ENCODE assay signal across 26 mouse cellular contexts in genomic region chr6:35173181-35173580, GRCm38 (mm10). TPM values are rescaled to one million over a fixed set of nuclear protein-coding genes. Genes with fewer than 3 reads are reported as not detected.
A peak's percentile ranks its signal among the peaks of the same experiment; 100 is the strongest.
DNase-seq lines count a peak whose midpoint lies in the region; ATAC-seq and TF ChIP-seq lines count a peak whose summit lies in the region.
"Had no signal": no experiment of that assay in that cellular context is flagged by ENCODE, and none has a peak within 500 bp of the region (broad histone marks: within the 10 kb centered on the region; RNA-seq: fewer than 3 reads in every experiment).

No protein-coding gene starts in this region.

- WGBS in intestine, postnatal 0 days, result 67% methylated on average over 4 of the region's 4 CpGs
- 82% methylated on average over 4 of the region's 4 CpGs for WGBS in intestine, embryonic 15.5 days
- WGBS in forebrain, embryonic 13.5 days, result 91% methylated on average over 4 of the region's 4 CpGs

- H3K4me1 ChIP-seq in intestine, postnatal 0 days (replicated peaks; ENCODE audit: control insufficient read depth, insufficient read depth, low read length), result 0 out of 2 replicates have a peak, but pooled peaks cover 5% of the 10 kb centered on the region
- H3K4me1 ChIP-seq in intestine, embryonic 15.5 days (replicated peaks), result no peaks in the 10 kb centered on the region
- H3K4me1 ChIP-seq in forebrain, embryonic 13.5 days, result peaks cover 1% of the 10 kb centered on the region
- H3K4me1 ChIP-seq: embryonic facial prominence, embryonic 13.5 days; embryonic facial prominence, embryonic 15.5 days; forebrain, embryonic 12.5 days had no signal

- H3K9me3 ChIP-seq in intestine, postnatal 0 days (ENCODE audit: control insufficient read depth), result no peaks in the 10 kb centered on the region
- H3K9me3 ChIP-seq in intestine, embryonic 15.5 days, result no peaks in the 10 kb centered on the region
- no peaks in the 10 kb centered on the region for H3K9me3 ChIP-seq in forebrain, embryonic 13.5 days (replicated peaks)
- H3K9me3 ChIP-seq: embryonic facial prominence, embryonic 13.5 days; embryonic facial prominence, embryonic 15.5 days; forebrain, embryonic 10.5 days; forebrain, embryonic 12.5 days; forebrain, embryonic 15.5 days; G1E had no signal

- H3K27me3 ChIP-seq in intestine, postnatal 0 days (replicated peaks; ENCODE audit: control insufficient read depth, insufficient read depth, low read length), result no peaks in the 10 kb centered on the region
- H3K27me3 ChIP-seq in intestine, embryonic 15.5 days (replicated peaks), result no peaks in the 10 kb centered on the region
- no peaks in the 10 kb centered on the region for H3K27me3 ChIP-seq in forebrain, embryonic 13.5 days
- H3K27me3 ChIP-seq: embryonic facial prominence, embryonic 13.5 days; embryonic facial prominence, embryonic 15.5 days; forebrain, embryonic 12.5 days; forebrain, embryonic 15.5 days had no signal

- DNase-seq in 416B (ENCODE audit: low read depth) (peak; percentile 31), A20 (ENCODE audit: low read depth, low spot score) (peak; percentile 36), R1 (ENCODE audit: low read depth, low spot score) (peak; percentile 29)
- DNase-seq: adrenal gland, adult 8-10 months; adrenal gland, postnatal 14 days; adrenal gland, postnatal 36 days; cerebellum, adult 11 months; cerebellum, adult 18-20 months; cerebellum, adult 8-10 months; cerebellum, adult 9-11 months; cerebellum, postnatal 14 days; cerebellum, postnatal 36 days; embryo, embryonic 11 days; forebrain, postnatal 0 days had no signal

- H3K27ac ChIP-seq in intestine, postnatal 0 days (ENCODE audit: low read depth, low read length), result no peak overlapping the region
- no peak overlapping the region for H3K27ac ChIP-seq in intestine, embryonic 15.5 days
- no peak overlapping the region for H3K27ac ChIP-seq in forebrain, embryonic 13.5 days
- H3K27ac ChIP-seq: embryonic facial prominence, embryonic 13.5 days; embryonic facial prominence, embryonic 15.5 days; forebrain, embryonic 10.5 days; forebrain, embryonic 12.5 days; forebrain, embryonic 15.5 days had no signal

- TF ChIP-seq CTCF in intestine, postnatal 0 days (IDR thresholded peaks at IDR 0.05; ENCODE audit: low read depth), result no peak

- H3K4me2 ChIP-seq in intestine, postnatal 0 days (replicated peaks; ENCODE audit: low read depth), result no peak overlapping the region
- H3K4me2 ChIP-seq in intestine, embryonic 15.5 days (replicated peaks), result no peak overlapping the region
- H3K4me2 ChIP-seq in forebrain, embryonic 13.5 days, result no peak overlapping the region
- H3K4me2 ChIP-seq: embryonic facial prominence, embryonic 13.5 days; embryonic facial prominence, embryonic 15.5 days; forebrain, embryonic 12.5 days; forebrain, embryonic 15.5 days had no signal

- peak; percentile 53 for ATAC-seq in intestine, postnatal 0 days
- no peak for ATAC-seq in intestine, embryonic 15.5 days
- ATAC-seq in cerebellum, adult (ENCODE audit: insufficient number of reproducible peaks, low FRiP score, low TSS enrichment), result no peak
- ATAC-seq in forebrain, embryonic 13.5 days, result no peak
- ATAC-seq: activated CD4-positive, CD25-positive, alpha-beta regulatory T cell, adult 4 months; forebrain, embryonic 15.5 days; forebrain, postnatal 0 days had no signal

- no peak overlapping the region for H3K9ac ChIP-seq in intestine, postnatal 0 days (ENCODE audit: low read depth, low read length)
- H3K9ac ChIP-seq in intestine, embryonic 15.5 days, result no peak overlapping the region
- no peak overlapping the region for H3K9ac ChIP-seq in forebrain, embryonic 13.5 days
- H3K9ac ChIP-seq: embryonic facial prominence, embryonic 13.5 days; embryonic facial prominence, embryonic 15.5 days; forebrain, embryonic 12.5 days; forebrain, embryonic 15.5 days; forebrain, postnatal 0 days had no signal

- no peak overlapping the region for H3K4me3 ChIP-seq in intestine, postnatal 0 days (ENCODE audit: low read depth, low read length)
- no peak overlapping the region for H3K4me3 ChIP-seq in intestine, embryonic 15.5 days (replicated peaks)
- no peak overlapping the region for H3K4me3 ChIP-seq in forebrain, embryonic 13.5 days
- H3K4me3 ChIP-seq: embryonic facial prominence, embryonic 13.5 days; embryonic facial prominence, embryonic 15.5 days; erythroblast, embryonic 14.5 days; forebrain, embryonic 10.5 days; forebrain, embryonic 12.5 days; forebrain, embryonic 15.5 days had no signal

- no peaks in the 10 kb centered on the region for H3K36me3 ChIP-seq in intestine, postnatal 0 days (ENCODE audit: control insufficient read depth, insufficient read depth)
- H3K36me3 ChIP-seq in intestine, embryonic 15.5 days, result no peaks in the 10 kb centered on the region
- no peaks in the 10 kb centered on the region for H3K36me3 ChIP-seq in forebrain, embryonic 13.5 days (ENCODE audit: poor library complexity, severe bottlenecking)
- H3K36me3 ChIP-seq: embryonic facial prominence, embryonic 13.5 days; embryonic facial prominence, embryonic 15.5 days; forebrain, embryonic 10.5 days; forebrain, embryonic 12.5 days; forebrain, embryonic 15.5 days; G1E had no signal

RNA-seq across cellular contexts. Expression of gene Nup205, which starts 4.0 kb away (rescaled TPM):
- 6.6 and 7.7 TPM in 2 replicates for polyA plus RNA-seq in intestine, postnatal 0 days (2015; fragmentation: Nextera tagmentation; extraction: Ambion mirVana)
- polyA plus RNA-seq in intestine, embryonic 15.5 days (2015; fragmentation: Nextera tagmentation; extraction: Ambion mirVana), result 29.0 and 32.4 TPM in 2 replicates
- 34.0 and 37.9 TPM in 2 replicates for polyA plus RNA-seq in forebrain, embryonic 13.5 days (2015; fragmentation: Nextera tagmentation; extraction: Ambion mirVana)

RNA-seq across cellular contexts. Expression of gene Cnot4, which starts 39.7 kb away (rescaled TPM):
- polyA plus RNA-seq in intestine, postnatal 0 days (2015; fragmentation: Nextera tagmentation; extraction: Ambion mirVana), result 15.1 and 15.7 TPM in 2 replicates
- 21.4 and 24.7 TPM in 2 replicates for polyA plus RNA-seq in intestine, embryonic 15.5 days (2015; fragmentation: Nextera tagmentation; extraction: Ambion mirVana)
- polyA plus RNA-seq in forebrain, embryonic 13.5 days (2015; fragmentation: Nextera tagmentation; extraction: Ambion mirVana), result 35.0 and 35.1 TPM in 2 replicates
